Mouse (Mus musculus) spleen, adult 2 months (tissue): Measurements from ENCODE around the gene Igsf23. TPM values are rescaled to one million over a fixed set of nuclear protein-coding genes. Genes with fewer than 3 reads are reported as not detected.

ENCODE experiments used
- DNase-seq, 2 experiments: peaks; one replicate each; pipeline versions ENCODE4 v3.0.0 to v3.0.0-alpha.2; 2012 to 2021; ENCODE audit warnings: low spot score in 2 of 2, low read depth in 1 of 2
- H3K27ac ChIP-seq: fragments of 200-500 bp; 2 replicates; pipeline ENCODE4 v1.5.1; 2012; ENCODE audit warnings: low read length, inconsistent platforms; ENCODE audit not compliant: insufficient read depth
- H3K27me3 ChIP-seq: fragments of 200-500 bp; 2 replicates; pipeline ENCODE4 v1.6.1; 2012; ENCODE audit warnings: mild to moderate bottlenecking, moderate library complexity, low read length, inconsistent platforms; ENCODE audit not compliant: control insufficient read depth, insufficient read depth
- H3K36me3 ChIP-seq: fragments of 200-500 bp; 2 replicates; pipeline ENCODE4 v1.6.1; 2012; ENCODE audit warnings: mild to moderate bottlenecking, low read length, inconsistent platforms; ENCODE audit not compliant: control insufficient read depth, insufficient read depth
- H3K4me1 ChIP-seq: fragments of 200-500 bp; 2 replicates; pipeline ENCODE4 v1.6.1; 2011; ENCODE audit warnings: inconsistent platforms; ENCODE audit not compliant: control insufficient read depth, insufficient read depth, insufficient read length
- H3K4me3 ChIP-seq: fragments of 200-500 bp; 2 replicates; pipeline ENCODE4 v1.5.1; 2011; ENCODE audit warnings: mild to moderate bottlenecking, inconsistent platforms; ENCODE audit not compliant: insufficient read depth, insufficient read length; ENCODE audit errors: extremely low read depth
- CTCF ChIP-seq: fragments of 200-500 bp; IDR thresholded peaks from 2 replicates; pipeline ENCODE4 v1.5.1; 2011; ENCODE audit warnings: mild to moderate bottlenecking, inconsistent platforms; ENCODE audit not compliant: insufficient read depth, insufficient read length, insufficient replicate concordance; ENCODE audit errors: extremely low read depth
- POLR2A ChIP-seq: fragments of 200-500 bp; IDR thresholded peaks from 2 replicates; pipeline ENCODE4 v1.6.1; 2011; ENCODE audit warnings: low read depth, low read length, inconsistent platforms
- WGBS: fragments of 180-500 bp; shearing (Covaris S2); methylation state at CpG from one replicate; pipeline ENCODE4 v1.1.7; 2018; 5-methylcytosine and 5-hydroxymethylcytosine counted together
- polyA plus RNA-seq: library from polyadenylated mRNA; depleted of rRNA; stranded (reverse); fragments of >200 nt; gene quantifications from 2 replicates; pipeline ENCODE4 v1.2.3, GENCODE M21; 2012

The Igsf23 gene
- polyA plus RNA-seq, 1 experiment = 3.9 TPM

DNA sequence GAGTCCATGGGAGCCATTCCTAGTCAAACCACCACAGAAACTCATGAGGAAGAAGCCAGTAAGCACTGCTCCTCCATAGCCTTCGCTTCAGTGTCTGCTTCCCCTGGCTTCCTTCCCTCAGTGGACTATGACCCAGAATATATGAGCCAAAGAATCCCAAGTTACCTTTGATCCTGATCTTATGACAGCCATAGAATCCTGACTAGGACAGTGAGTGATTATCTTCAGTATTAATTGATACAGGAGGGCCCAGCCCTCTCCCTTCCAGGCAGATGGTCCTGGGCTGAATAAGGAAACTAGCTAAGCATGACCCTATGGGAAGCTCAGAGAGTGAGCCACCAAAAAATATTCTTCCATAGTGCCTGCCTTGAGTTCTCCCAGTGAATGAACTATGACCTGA lies 11.9 kb upstream of the Igsf23 start:
- no peaks in the 10 kb centered on the region for H3K36me3 ChIP-seq
- TF ChIP-seq CTCF = no peak
- no peak for TF ChIP-seq POLR2A
- no peaks in the 10 kb centered on the region for H3K27me3 ChIP-seq
- H3K27ac ChIP-seq = no peak overlapping the region
- no peak overlapping the region for H3K4me3 ChIP-seq
- DNase-seq = no peak
- no peaks in the 10 kb centered on the region for H3K4me1 ChIP-seq
- WGBS = 69% methylated on average over 1 of the region's 1 CpGs

DNA sequence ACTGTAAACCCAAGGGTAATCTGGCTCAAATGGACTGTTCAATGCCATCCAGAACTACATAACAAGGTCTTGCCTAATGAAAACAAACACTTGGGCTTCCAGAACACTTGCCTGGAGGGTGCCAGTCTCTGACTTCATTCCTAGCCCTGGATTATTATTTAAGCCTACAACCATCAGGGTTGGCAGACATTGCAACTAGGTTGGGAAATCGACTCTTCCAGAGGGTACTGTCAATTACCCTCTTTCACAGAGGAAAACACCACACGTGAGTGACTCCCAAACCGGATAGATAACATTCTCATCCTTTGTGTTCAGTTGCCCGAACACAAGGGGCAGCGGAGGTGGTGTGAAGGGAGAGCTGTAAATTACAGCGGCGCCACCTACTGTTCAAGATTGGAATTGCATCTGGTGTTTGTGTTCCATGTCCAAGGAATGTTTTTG lies 5.8 kb upstream of the Igsf23 start:
- Histone ChIP-seq H3K4me3 (no peak overlapping the region), H3K4me1 (no peaks in the 10 kb centered on the region), H3K36me3 (no peaks in the 10 kb centered on the region), H3K27me3 (no peaks in the 10 kb centered on the region), H3K27ac (no peak overlapping the region)
- DNase-seq = peak; percentile 64 to 83
- 3% methylated on average over 7 of the region's 7 CpGs for WGBS
- TF ChIP-seq POLR2A (no peak), CTCF (peak; percentile 90; the same call in 1 of the 2 replicates)

DNA sequence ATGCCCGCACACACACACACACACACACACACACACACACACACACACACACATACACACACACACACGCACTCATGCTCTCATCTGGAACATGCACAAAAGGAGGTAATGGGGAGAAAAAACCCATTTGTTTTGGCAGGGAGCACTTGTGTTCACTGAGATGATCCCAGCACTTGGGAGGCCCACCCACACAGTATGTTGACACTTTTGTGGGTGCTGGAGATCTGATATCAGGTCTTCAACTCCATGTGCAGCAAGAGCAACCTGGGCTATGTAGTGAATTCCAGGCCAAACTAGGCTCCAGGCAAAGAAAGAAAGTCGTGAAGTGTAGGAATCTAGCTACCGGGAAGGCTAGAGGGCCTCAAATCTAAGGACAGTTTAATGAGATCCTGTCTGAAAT lies 5.3 kb upstream of the Igsf23 start:
- no peak for DNase-seq
- no peak overlapping the region for H3K4me3 ChIP-seq
- no peaks in the 10 kb centered on the region for H3K27me3 ChIP-seq
- H3K36me3 ChIP-seq = no peaks in the 10 kb centered on the region
- 75% methylated on average over 4 of the region's 4 CpGs for WGBS
- H3K27ac ChIP-seq = no peak overlapping the region
- no peaks in the 10 kb centered on the region for H3K4me1 ChIP-seq
- TF ChIP-seq CTCF (no peak), POLR2A (no peak)

DNA sequence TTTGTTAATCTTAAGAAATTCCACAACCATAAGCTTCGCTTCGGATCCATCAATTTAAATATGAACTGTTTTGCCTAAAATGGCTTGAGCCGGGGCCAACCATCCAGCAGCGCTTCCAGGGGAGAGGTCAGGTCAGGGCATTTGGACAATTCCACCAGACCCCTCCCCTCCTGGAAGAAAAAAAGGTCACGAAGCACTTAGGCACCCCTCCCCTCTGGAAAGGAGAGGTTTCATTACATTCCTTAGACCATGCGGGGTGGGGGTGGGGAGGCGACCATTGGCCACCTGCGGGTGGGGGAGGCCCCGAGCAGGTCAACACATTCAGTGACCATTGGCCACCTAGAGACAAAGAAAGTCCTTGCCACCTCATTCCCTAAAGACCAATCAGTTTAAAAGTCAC lies 2.5 kb upstream of the Igsf23 start:
- H3K4me3 ChIP-seq = no peak overlapping the region
- WGBS = 89% methylated on average over 9 of the region's 9 CpGs
- no peaks in the 10 kb centered on the region for H3K4me1 ChIP-seq
- no peaks in the 10 kb centered on the region for H3K36me3 ChIP-seq
- DNase-seq = no peak
- H3K27me3 ChIP-seq = no peaks in the 10 kb centered on the region
- no peak for TF ChIP-seq POLR2A
- H3K27ac ChIP-seq = no peak overlapping the region

DNA sequence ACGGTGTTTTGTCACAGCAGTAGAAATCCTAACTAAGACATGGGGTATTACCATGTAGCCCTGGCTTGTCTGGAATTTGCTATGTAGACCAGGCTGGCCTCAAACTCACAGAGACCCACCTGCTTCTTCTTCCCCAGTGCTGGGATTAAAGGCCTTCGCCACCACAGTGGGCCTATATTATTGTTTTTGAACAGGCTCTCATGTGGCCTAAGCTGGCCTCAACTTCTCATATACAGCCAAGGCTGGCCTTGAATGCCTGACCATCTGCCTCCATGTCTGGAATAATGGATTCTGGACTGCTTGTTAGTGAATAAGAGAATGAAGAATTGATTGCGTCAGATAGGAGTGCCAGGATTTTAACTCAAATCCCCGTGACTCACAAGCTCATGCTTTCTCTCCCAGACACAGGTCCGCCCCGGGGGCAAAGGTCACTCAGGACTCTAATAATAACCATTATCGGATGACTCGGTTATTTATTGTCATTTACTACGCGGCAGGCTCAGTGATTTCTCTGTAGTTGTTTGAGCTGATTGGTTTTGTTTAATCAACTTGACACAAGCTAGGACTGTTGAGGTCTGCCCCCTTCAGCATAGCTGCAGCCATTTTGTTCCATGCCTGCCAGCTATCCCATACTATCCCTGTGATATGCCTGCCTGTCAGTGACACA lies 1.9 kb upstream of the Igsf23 start:
- H3K27me3 ChIP-seq = no peaks in the 10 kb centered on the region
- no peaks in the 10 kb centered on the region for H3K36me3 ChIP-seq
- H3K4me1 ChIP-seq = no peaks in the 10 kb centered on the region
- 91% methylated on average over 10 of the region's 10 CpGs for WGBS
- no peak overlapping the region for H3K4me3 ChIP-seq
- TF ChIP-seq CTCF (no peak), POLR2A (no peak)
- H3K27ac ChIP-seq = no peak overlapping the region
- DNase-seq = no peak

DNA sequence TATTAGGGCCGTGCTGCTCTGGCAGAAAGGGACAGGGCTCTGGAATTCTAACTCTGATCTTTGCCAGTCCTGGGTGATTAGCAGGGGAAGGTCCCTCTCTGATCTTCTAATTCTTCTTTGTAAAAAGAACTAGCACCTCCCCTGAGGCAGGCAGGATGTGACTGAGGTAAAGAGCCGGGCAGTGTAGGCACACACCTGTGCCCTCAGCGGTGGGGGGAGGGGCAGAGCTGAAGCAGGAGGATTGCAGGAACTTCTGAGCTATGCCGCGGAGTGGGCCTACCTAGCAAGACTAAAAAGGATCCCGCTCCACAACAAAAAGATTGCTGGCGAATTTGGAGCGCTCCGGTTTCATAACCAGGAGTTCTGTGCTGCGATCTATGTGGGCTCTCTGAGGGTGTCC lies 560 bp downstream of the Igsf23 start:
- no peaks in the 10 kb centered on the region for H3K36me3 ChIP-seq
- no peak overlapping the region for H3K4me3 ChIP-seq
- WGBS = 74% methylated on average over 10 of the region's 10 CpGs
- TF ChIP-seq POLR2A (no peak), CTCF (no peak)
- peak overlapping the region; percentile 57; the same call in 1 of the 2 replicates for H3K27ac ChIP-seq
- peak in 1 of 2 experiments; percentile 14 for DNase-seq
- no peaks in the 10 kb centered on the region for H3K27me3 ChIP-seq
- H3K4me1 ChIP-seq = no peaks in the 10 kb centered on the region

DNA sequence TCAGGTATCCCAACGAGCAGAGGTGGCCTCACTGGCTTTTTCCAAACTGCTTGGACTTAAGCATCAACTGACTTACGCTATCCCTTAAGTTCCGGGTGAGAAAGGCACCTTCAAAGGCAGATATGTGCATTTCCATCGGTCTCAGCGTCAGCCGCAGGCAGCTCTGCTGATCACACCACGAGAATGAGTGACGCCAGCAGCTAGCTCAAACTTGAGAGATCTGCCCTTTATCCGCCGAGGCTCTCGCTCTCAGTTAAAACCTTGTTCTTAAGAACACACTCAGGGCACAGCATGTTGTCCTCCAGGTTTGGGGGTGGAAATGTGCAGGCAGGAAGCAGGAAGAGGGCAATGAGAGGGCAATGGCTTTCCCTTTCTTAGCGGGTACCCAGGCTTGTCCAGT lies 1.6 kb downstream of the Igsf23 start:
- H3K4me1 ChIP-seq = no peaks in the 10 kb centered on the region
- H3K27me3 ChIP-seq = no peaks in the 10 kb centered on the region
- TF ChIP-seq POLR2A (no peak), CTCF (no peak)
- no peaks in the 10 kb centered on the region for H3K36me3 ChIP-seq
- 86% methylated on average over 12 of the region's 12 CpGs for WGBS
- DNase-seq = no peak
- H3K27ac ChIP-seq = peak overlapping the region; percentile 1; the same call in 1 of the 2 replicates
- H3K4me3 ChIP-seq = no peak overlapping the region
